ENCODE assay signal across 24 mouse cellular contexts in the genomic region with DNA sequence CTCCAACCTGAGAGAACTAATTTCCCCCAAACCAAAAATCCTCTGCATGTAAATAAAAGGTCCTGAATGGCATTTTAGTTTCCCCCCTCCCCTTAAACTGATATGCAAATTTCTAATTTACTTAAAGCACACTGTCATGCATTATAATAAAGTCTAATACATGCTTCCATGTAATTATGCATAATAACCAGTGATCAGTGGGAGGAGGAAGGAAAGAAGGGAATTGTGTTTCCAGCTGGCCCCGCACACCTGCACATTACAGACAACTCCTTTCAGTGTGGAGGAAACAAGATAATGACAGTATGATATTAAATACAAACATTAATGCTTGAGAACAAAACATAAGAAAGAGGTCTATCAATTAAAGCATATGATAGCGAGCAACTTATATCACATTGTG.
A peak's percentile ranks its signal among the peaks of the same experiment; 100 is the strongest.
DNase-seq lines count a peak whose midpoint lies in the region; ATAC-seq and TF ChIP-seq lines count a peak whose summit lies in the region.
"Had no signal": no experiment of that assay in that cellular context is flagged by ENCODE, and none has a peak within 500 bp of the region (broad histone marks: within the 10 kb centered on the region; RNA-seq: fewer than 3 reads in every experiment).

No protein-coding gene starts in this region.

- no peak overlapping the region for H3K4me3 ChIP-seq in forebrain, embryonic 12.5 days (replicated peaks)
- no peak overlapping the region for H3K4me3 ChIP-seq in forebrain, embryonic 10.5 days
- H3K4me3 ChIP-seq in hindbrain, embryonic 13.5 days, result no peak overlapping the region
- no peak overlapping the region for H3K4me3 ChIP-seq in hindbrain, embryonic 12.5 days
- no peak overlapping the region for H3K4me3 ChIP-seq in stomach, postnatal 0 days (ENCODE audit: low read depth, low read length)
- H3K4me3 ChIP-seq: embryonic facial prominence, embryonic 12.5 days; embryonic facial prominence, embryonic 15.5 days; heart, adult 2 months; heart, embryonic 10.5 days; heart, embryonic 13.5 days had no signal

- no peak for TF ChIP-seq POLR2A in brain, embryonic 14.5 days (IDR thresholded peaks at IDR 0.05; ENCODE audit: borderline replicate concordance, extremely low read depth, insufficient read depth, insufficient read length, poor library complexity, severe bottlenecking)

- no peaks in the 10 kb centered on the region for H3K36me3 ChIP-seq in forebrain, embryonic 12.5 days (replicated peaks)
- no peaks in the 10 kb centered on the region for H3K36me3 ChIP-seq in forebrain, embryonic 10.5 days (replicated peaks)
- H3K36me3 ChIP-seq in hindbrain, embryonic 13.5 days, result no peaks in the 10 kb centered on the region
- no peaks in the 10 kb centered on the region for H3K36me3 ChIP-seq in hindbrain, embryonic 12.5 days
- no peaks in the 10 kb centered on the region for H3K36me3 ChIP-seq in stomach, postnatal 0 days (ENCODE audit: control insufficient read depth, insufficient read depth, low read length)
- H3K36me3 ChIP-seq: embryonic facial prominence, embryonic 12.5 days; embryonic facial prominence, embryonic 15.5 days; heart, embryonic 10.5 days; heart, embryonic 13.5 days had no signal

- TF ChIP-seq CTCF in brain, embryonic 14.5 days (IDR thresholded peaks at IDR 0.05; ENCODE audit: borderline replicate concordance, extremely low read depth, insufficient read depth, insufficient read length), result no peak
- TF ChIP-seq CTCF in stomach, postnatal 0 days (IDR thresholded peaks at IDR 0.05; ENCODE audit: low read depth), result no peak

- H3K4me2 ChIP-seq in forebrain, embryonic 12.5 days, result no peak overlapping the region
- no peak overlapping the region for H3K4me2 ChIP-seq in hindbrain, embryonic 13.5 days
- no peak overlapping the region for H3K4me2 ChIP-seq in hindbrain, embryonic 12.5 days (replicated peaks)
- H3K4me2 ChIP-seq in stomach, postnatal 0 days (replicated peaks; ENCODE audit: low read depth), result no peak overlapping the region
- H3K4me2 ChIP-seq: embryonic facial prominence, embryonic 12.5 days; embryonic facial prominence, embryonic 15.5 days; heart, embryonic 13.5 days had no signal

- H3K9me3 ChIP-seq in forebrain, embryonic 12.5 days, result no peaks in the 10 kb centered on the region
- H3K9me3 ChIP-seq in forebrain, embryonic 10.5 days, result no peaks in the 10 kb centered on the region
- no peaks in the 10 kb centered on the region for H3K9me3 ChIP-seq in hindbrain, embryonic 13.5 days
- no peaks in the 10 kb centered on the region for H3K9me3 ChIP-seq in hindbrain, embryonic 12.5 days (replicated peaks)
- H3K9me3 ChIP-seq in stomach, postnatal 0 days (ENCODE audit: control insufficient read depth, low read length), result no peaks in the 10 kb centered on the region
- H3K9me3 ChIP-seq: embryonic facial prominence, embryonic 12.5 days; embryonic facial prominence, embryonic 15.5 days; heart, embryonic 10.5 days; heart, embryonic 13.5 days had no signal

- no peak overlapping the region for H3K9ac ChIP-seq in forebrain, embryonic 12.5 days
- H3K9ac ChIP-seq in hindbrain, embryonic 13.5 days, result no peak overlapping the region
- H3K9ac ChIP-seq in hindbrain, embryonic 12.5 days, result no peak overlapping the region
- no peak overlapping the region for H3K9ac ChIP-seq in stomach, postnatal 0 days (ENCODE audit: low read length)
- H3K9ac ChIP-seq: embryonic facial prominence, embryonic 12.5 days; embryonic facial prominence, embryonic 15.5 days; heart, embryonic 13.5 days had no signal

- no peak overlapping the region for H3K27ac ChIP-seq in forebrain, embryonic 12.5 days
- H3K27ac ChIP-seq in forebrain, embryonic 10.5 days, result no peak overlapping the region
- no peak overlapping the region for H3K27ac ChIP-seq in hindbrain, embryonic 13.5 days
- H3K27ac ChIP-seq in hindbrain, embryonic 12.5 days, result no peak overlapping the region
- no peak overlapping the region for H3K27ac ChIP-seq in stomach, postnatal 0 days (replicated peaks)
- H3K27ac ChIP-seq: embryonic facial prominence, embryonic 12.5 days; embryonic facial prominence, embryonic 15.5 days; heart, adult 2 months; heart, embryonic 10.5 days; heart, embryonic 13.5 days had no signal

- DNase-seq in forebrain, embryonic 10.5 days (ENCODE audit: extremely low spot score, low spot score), result no peak
- peak; percentile 51 for DNase-seq in brain, embryonic 14.5 days (ENCODE audit: low read depth)
- no peak for DNase-seq in stomach, postnatal 0 days (ENCODE audit: low spot score)
- DNase-seq: adrenal gland, postnatal 10 days; adrenal gland, postnatal 36 days; cerebellum, adult 11 months; cerebellum, adult 2 months; cerebellum, adult 9-11 months; cerebellum, postnatal 25 days; gastrocnemius, postnatal 10 days; gastrocnemius, postnatal 36 days; heart, adult 2 months; heart, postnatal 14 days; heart, postnatal 4 days; kidney, adult 2 months had no signal

- TF ChIP-seq EP300 in stomach, postnatal 0 days (optimal IDR thresholded peaks at IDR 0.05), result no peak

- 67% methylated on average over 2 of the region's 2 CpGs for WGBS in forebrain, embryonic 12.5 days
- WGBS in forebrain, embryonic 10.5 days, result 93% methylated on average over 2 of the region's 2 CpGs
- 79% methylated on average over 2 of the region's 2 CpGs for WGBS in hindbrain, embryonic 13.5 days
- 91% methylated on average over 2 of the region's 2 CpGs for WGBS in hindbrain, embryonic 12.5 days
- 87% methylated on average over 2 of the region's 2 CpGs for WGBS in stomach, postnatal 0 days

- ATAC-seq in forebrain, embryonic 12.5 days (ENCODE audit: low FRiP score), result 0 out of 2 replicates have a peak, but pooled peaks have one; percentile 33
- ATAC-seq in hindbrain, embryonic 13.5 days (ENCODE audit: low FRiP score), result 0 out of 2 replicates have a peak, but pooled peaks have one; percentile 39
- no peak for ATAC-seq in hindbrain, embryonic 12.5 days (ENCODE audit: low FRiP score)
- ATAC-seq in stomach, postnatal 0 days (ENCODE audit: low FRiP score, low TSS enrichment), result no peak
- ATAC-seq: activated CD4-positive, CD25-positive, alpha-beta regulatory T cell, adult 4 months; intestine, postnatal 0 days had no signal

- no peaks in the 10 kb centered on the region for H3K27me3 ChIP-seq in forebrain, embryonic 12.5 days
- no peaks in the 10 kb centered on the region for H3K27me3 ChIP-seq in forebrain, embryonic 10.5 days (ENCODE audit: poor library complexity, severe bottlenecking)
- no peaks in the 10 kb centered on the region for H3K27me3 ChIP-seq in hindbrain, embryonic 13.5 days
- H3K27me3 ChIP-seq in hindbrain, embryonic 12.5 days, result no peaks in the 10 kb centered on the region
- H3K27me3 ChIP-seq in stomach, postnatal 0 days (ENCODE audit: control insufficient read depth, insufficient read depth, low read length), result no peaks in the 10 kb centered on the region
- H3K27me3 ChIP-seq: embryonic facial prominence, embryonic 12.5 days; embryonic facial prominence, embryonic 15.5 days; heart, embryonic 13.5 days had no signal

- no peaks in the 10 kb centered on the region for H3K4me1 ChIP-seq in forebrain, embryonic 12.5 days
- H3K4me1 ChIP-seq in forebrain, embryonic 10.5 days, result 0 out of 2 replicates have a peak, but pooled peaks cover 4% of the 10 kb centered on the region
- no peaks in the 10 kb centered on the region; the same call in 1 of the 2 replicates for H3K4me1 ChIP-seq in hindbrain, embryonic 13.5 days (replicated peaks)
- no peaks in the 10 kb centered on the region for H3K4me1 ChIP-seq in hindbrain, embryonic 12.5 days
- no peaks in the 10 kb centered on the region for H3K4me1 ChIP-seq in stomach, postnatal 0 days (replicated peaks; ENCODE audit: control insufficient read depth, insufficient read depth)
- H3K4me1 ChIP-seq: embryonic facial prominence, embryonic 12.5 days; embryonic facial prominence, embryonic 15.5 days; heart, embryonic 10.5 days; heart, embryonic 13.5 days had no signal

Comparison
In these comparisons a context has a peak if more than half of its experiments do, and no peak if none do; other contexts are left out.
1. ATAC-seq: peak in forebrain, embryonic 12.5 days (single experiment) and hindbrain, embryonic 13.5 days (single experiment); none in hindbrain, embryonic 12.5 days (single experiment) and stomach, postnatal 0 days (single experiment).